Comparison of ENCODE assay signal across 19 mouse cellular contexts in the genomic region with DNA sequence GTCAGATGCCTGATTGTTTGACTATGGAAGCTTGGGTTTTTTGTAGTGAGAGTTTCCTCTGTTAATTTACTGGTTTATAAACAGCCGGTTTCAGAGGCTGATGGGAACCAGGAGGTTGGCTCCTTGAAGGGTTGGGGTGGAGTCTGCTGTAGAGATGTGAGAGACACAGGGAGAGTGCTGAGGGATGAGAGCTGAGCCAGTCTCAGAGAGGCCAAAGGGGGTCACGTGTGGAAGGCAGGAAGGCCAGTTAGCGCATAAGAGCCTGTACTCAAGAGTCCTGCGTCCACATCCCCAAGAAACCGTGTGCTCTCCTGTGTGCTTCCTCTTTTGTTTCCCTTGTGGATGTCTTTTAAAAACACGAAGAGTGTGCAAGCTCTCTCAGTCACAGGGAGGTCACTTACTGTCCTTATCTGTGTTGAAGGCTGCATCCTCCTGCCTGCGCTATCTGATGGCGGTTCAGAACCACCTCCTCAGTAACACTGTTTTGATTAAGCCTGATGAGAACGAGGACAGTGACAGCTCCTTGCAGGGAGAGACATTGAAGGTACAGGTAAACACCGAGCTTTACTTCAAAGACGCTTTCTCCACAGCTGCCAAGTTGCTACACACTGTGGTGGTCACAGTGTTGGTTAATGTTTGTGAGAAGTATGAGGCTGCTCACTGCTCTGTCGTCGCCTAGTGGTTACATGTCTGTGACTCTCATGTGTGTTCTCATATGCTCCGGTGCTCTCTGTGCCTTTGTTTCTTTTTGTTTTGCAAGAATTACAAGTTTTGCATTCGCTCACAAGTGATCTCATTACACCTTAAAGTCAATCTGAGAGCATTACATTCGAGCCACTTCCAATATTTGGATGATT.
A peak's percentile ranks its signal among the peaks of the same experiment; 100 is the strongest.
DNase-seq lines count a peak whose midpoint lies in the region; ATAC-seq lines count a peak whose summit lies in the region.
"Had no signal": no experiment of that assay in that cellular context is flagged by ENCODE, and none has a peak within 500 bp of the region (broad histone marks: within the 10 kb centered on the region; RNA-seq: fewer than 3 reads in every experiment).

No protein-coding gene starts in this region.

- no peak for DNase-seq in liver, embryonic 13.5 days
- DNase-seq in liver (no peak), MEL-GATA-1-ER (ENCODE audit: extremely low read depth, low read depth) (peak; percentile 10)
- no peak for DNase-seq in urinary bladder, postnatal 4 days (ENCODE audit: low spot score in 2 of 2)
- DNase-seq in forebrain, embryonic 10.5 days (ENCODE audit: extremely low spot score, low spot score), result no peak
- no peak for DNase-seq in gastrocnemius, postnatal 25 days
- DNase-seq: adrenal gland, postnatal 14 days; cerebellum, adult 11-12 months; cerebellum, postnatal 14 days; heart, adult 18-20 months; layer of hippocampus, postnatal 36 days; right cerebral cortex, postnatal 4 days; thymus, postnatal 36 days had no signal

- no peak overlapping the region for H3K9ac ChIP-seq in liver, embryonic 13.5 days
- H3K9ac ChIP-seq: forebrain, embryonic 12.5 days; limb, embryonic 15.5 days had no signal

- H3K27me3 ChIP-seq in liver, embryonic 13.5 days, result no peaks in the 10 kb centered on the region
- no peaks in the 10 kb centered on the region for H3K27me3 ChIP-seq in forebrain, embryonic 10.5 days (ENCODE audit: poor library complexity, severe bottlenecking)
- H3K27me3 ChIP-seq: forebrain, embryonic 12.5 days; limb, embryonic 15.5 days had no signal

- H3K36me3 ChIP-seq in liver, embryonic 13.5 days, result peaks cover 99% of the 10 kb centered on the region
- H3K36me3 ChIP-seq in forebrain, embryonic 10.5 days (replicated peaks), result peaks cover 86% of the 10 kb centered on the region

- peak overlapping the region; percentile 18; the same call in 1 of the 2 replicates for H3K27ac ChIP-seq in liver, embryonic 13.5 days
- no peak overlapping the region for H3K27ac ChIP-seq in forebrain, embryonic 10.5 days
- H3K27ac ChIP-seq: forebrain, embryonic 12.5 days; layer of hippocampus, adult 2 months; limb, embryonic 15.5 days; midbrain, embryonic 10.5 days had no signal

- ATAC-seq in liver, embryonic 13.5 days (ENCODE audit: low read depth), result peak; percentile 58
- ATAC-seq in granulocyte monocyte progenitor cell, adult 5-6 weeks (replicated peaks; ENCODE audit: poor library complexity, severe bottlenecking), result peak; percentile 44
- peak; percentile 81 for ATAC-seq in megakaryocyte, adult 5-6 weeks (ENCODE audit: poor library complexity, severe bottlenecking)

- H3K4me3 ChIP-seq in liver, embryonic 13.5 days (replicated peaks), result no peak overlapping the region
- no peak overlapping the region for H3K4me3 ChIP-seq in forebrain, embryonic 10.5 days
- H3K4me3 ChIP-seq: forebrain, embryonic 12.5 days; layer of hippocampus, adult 2 months; limb, embryonic 15.5 days; midbrain, embryonic 10.5 days had no signal

- no peak overlapping the region for H3K4me2 ChIP-seq in liver, embryonic 13.5 days
- H3K4me2 ChIP-seq: forebrain, embryonic 12.5 days; limb, embryonic 15.5 days had no signal

- WGBS in liver, embryonic 13.5 days (ENCODE audit: insufficient replicate concordance), result 53% methylated on average over 16 of the region's 16 CpGs
- 88% methylated on average over 16 of the region's 16 CpGs for WGBS in forebrain, embryonic 10.5 days

- H3K9me3 ChIP-seq in liver, embryonic 13.5 days (replicated peaks), result no peaks in the 10 kb centered on the region
- no peaks in the 10 kb centered on the region for H3K9me3 ChIP-seq in forebrain, embryonic 10.5 days
- H3K9me3 ChIP-seq: forebrain, embryonic 12.5 days; limb, embryonic 15.5 days; midbrain, embryonic 10.5 days had no signal

- peaks cover 15% of the 10 kb centered on the region for H3K4me1 ChIP-seq in liver, embryonic 13.5 days (replicated peaks)
- H3K4me1 ChIP-seq in forebrain, embryonic 10.5 days, result no peaks in the 10 kb centered on the region
- H3K4me1 ChIP-seq: forebrain, embryonic 12.5 days; limb, embryonic 15.5 days; midbrain, embryonic 10.5 days had no signal
